Mouse (Mus musculus) heart, postnatal 0 days (tissue): ENCODE data around the gene Pou5f1. TPM values are rescaled to one million over a fixed set of nuclear protein-coding genes. Genes with fewer than 3 reads are reported as not detected.

Experiments
- ATAC-seq: fragments of 200-750 bp; cut with Nextera tagmentation; 2 replicates; pipeline ENCODE4 v1.8.0; 2017; ENCODE audit warnings: low read depth, moderate number of reproducible peaks, moderate library complexity; ENCODE audit not compliant: insufficient read depth
- DNase-seq: peaks from one replicate; pipeline ENCODE4 v3.0.0-alpha.2; 2016; ENCODE audit warnings: low spot score
- H3K27ac ChIP-seq: fragments of 300-500 bp; sonication (generic); 2 replicates; pipeline ENCODE4 v1.5.1; 2014; ENCODE audit warnings: low read depth, mild to moderate bottlenecking
- H3K27me3 ChIP-seq: fragments of 300-500 bp; sonication (generic); 2 replicates; pipeline ENCODE4 v1.6.1; 2014; ENCODE audit warnings: low read length, mixed read lengths; ENCODE audit not compliant: control insufficient read depth, insufficient read depth
- H3K36me3 ChIP-seq: fragments of 300-500 bp; sonication (generic); replicated peaks from 2 replicates; pipeline ENCODE4 v1.6.1; 2014; ENCODE audit warnings: low read length, mixed read lengths; ENCODE audit not compliant: control insufficient read depth, insufficient read depth
- H3K4me1 ChIP-seq: fragments of 300-500 bp; sonication (generic); 2 replicates; pipeline ENCODE4 v1.6.1; 2014; ENCODE audit warnings: antibody characterized with exemption; ENCODE audit not compliant: control insufficient read depth, insufficient read depth
- H3K4me2 ChIP-seq: fragments of 300-500 bp; sonication (generic); 2 replicates; pipeline ENCODE4 v1.6.1; 2014; ENCODE audit warnings: low read depth, mild to moderate bottlenecking, low read length, moderate library complexity
- H3K4me3 ChIP-seq: fragments of 300-500 bp; sonication (generic); 2 replicates; pipeline ENCODE4 v1.5.1; 2014; ENCODE audit warnings: low read depth, low read length
- H3K9ac ChIP-seq: fragments of 300-500 bp; sonication (generic); replicated peaks from 2 replicates; pipeline ENCODE4 v1.6.1; 2014; ENCODE audit warnings: low read depth, low read length, mixed read lengths
- H3K9me3 ChIP-seq: fragments of 300-500 bp; sonication (generic); replicated peaks from 2 replicates; pipeline ENCODE4 v1.6.1; 2016; ENCODE audit warnings: low read length; ENCODE audit not compliant: control insufficient read depth
- CTCF ChIP-seq: IDR thresholded peaks from 2 replicates; pipeline ENCODE4 v1.5.1; 2016; ENCODE audit warnings: antibody characterized with exemption, control low read depth, low read depth
- EP300 ChIP-seq: IDR thresholded peaks from 2 replicates; pipeline ENCODE4 v1.6.1; 2016; ENCODE audit warnings: antibody characterized with exemption, low read depth
- WGBS: fragments of 180-500 bp; shearing (Covaris S2); extraction: QIAGEN DNeasy Blood & Tissue Kit; methylation state at CpG from one replicate; pipeline ENCODE4 v1.1.7; 2014; 5-methylcytosine and 5-hydroxymethylcytosine counted together
- polyA plus RNA-seq: library from polyadenylated mRNA; unstranded; fragments of >200 nt; fragmentation: Nextera tagmentation; extraction: Ambion mirVana; gene quantifications from 2 replicates; pipeline ENCODE4 v1.2.1, GENCODE M21; 2015
- total RNA-seq: library from RNA; depleted of rRNA; stranded (reverse); fragments of >200 nt; gene quantifications from 2 replicates; pipeline ENCODE4 v1.2.3, GENCODE M21; 2014; ENCODE audit warnings: low replicate concordance

The Pou5f1 gene
- total and polyA plus RNA-seq, 2 experiments from 2014 or later: not detected

DNA sequence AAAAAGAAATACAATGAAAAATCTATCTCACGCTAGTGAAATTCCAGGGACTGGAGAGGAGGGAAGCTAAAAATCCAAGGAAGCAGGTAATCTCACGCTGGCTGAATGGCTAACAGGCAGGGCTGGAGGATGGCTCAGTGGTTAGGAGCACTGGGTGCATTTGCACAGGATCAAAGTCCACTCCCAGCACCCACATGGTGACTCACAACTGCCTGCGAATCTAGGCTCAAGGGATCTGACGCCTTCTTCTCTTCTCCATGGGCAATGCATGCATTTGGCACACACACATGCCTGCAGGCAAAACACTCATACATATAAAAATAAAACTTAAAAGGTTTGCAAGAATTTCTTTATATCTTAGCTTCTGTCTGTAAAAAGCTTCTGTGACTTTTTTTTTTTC is 31.6 kb downstream of the Pou5f1 start:
- Histone ChIP-seq H3K4me3 (no peak overlapping the region), H3K27ac (no peak overlapping the region), H3K9ac (no peak overlapping the region), H3K9me3 (no peaks in the 10 kb centered on the region), H3K4me1 (no peaks in the 10 kb centered on the region), H3K27me3 (no peaks in the 10 kb centered on the region), H3K4me2 (no peak overlapping the region), H3K36me3 (no peaks in the 10 kb centered on the region)
- DNase-seq: no peak
- TF ChIP-seq CTCF (no peak), EP300 (no peak)
- ATAC-seq: no peak
- 74% methylated on average over 4 of the region's 4 CpGs for WGBS

DNA sequence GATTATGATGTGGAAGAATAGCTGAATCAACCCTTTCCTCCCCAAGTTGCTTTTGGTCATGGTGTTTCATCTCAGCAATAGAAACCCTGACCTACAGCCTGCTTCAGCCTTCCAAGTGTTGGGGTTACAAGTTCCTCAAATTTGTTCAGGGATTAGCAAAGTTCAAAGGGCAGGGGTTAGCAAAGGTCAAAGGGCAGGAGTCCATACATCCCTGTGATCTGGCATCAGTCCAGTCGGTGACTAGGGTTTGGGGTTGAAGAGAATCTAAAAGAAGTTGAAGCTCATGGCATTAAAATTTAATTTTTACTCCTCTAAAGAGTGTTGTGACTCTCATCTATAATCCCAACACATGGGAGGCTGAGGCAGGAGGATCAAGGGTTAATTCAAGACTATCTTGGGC is 32.7 kb downstream of the Pou5f1 start:
- Histone ChIP-seq H3K4me3 (no peak overlapping the region), H3K9ac (no peak overlapping the region), H3K27ac (no peak overlapping the region), H3K27me3 (no peaks in the 10 kb centered on the region), H3K36me3 (no peaks in the 10 kb centered on the region), H3K4me1 (peaks cover 7% of the 10 kb centered on the region; the same call in 1 of the 2 replicates), H3K9me3 (no peaks in the 10 kb centered on the region), H3K4me2 (no peak overlapping the region)
- no peak for ATAC-seq
- no peak for DNase-seq
- TF ChIP-seq CTCF (no peak), EP300 (no peak)
- 67% methylated on average over 1 of the region's 1 CpGs for WGBS

DNA sequence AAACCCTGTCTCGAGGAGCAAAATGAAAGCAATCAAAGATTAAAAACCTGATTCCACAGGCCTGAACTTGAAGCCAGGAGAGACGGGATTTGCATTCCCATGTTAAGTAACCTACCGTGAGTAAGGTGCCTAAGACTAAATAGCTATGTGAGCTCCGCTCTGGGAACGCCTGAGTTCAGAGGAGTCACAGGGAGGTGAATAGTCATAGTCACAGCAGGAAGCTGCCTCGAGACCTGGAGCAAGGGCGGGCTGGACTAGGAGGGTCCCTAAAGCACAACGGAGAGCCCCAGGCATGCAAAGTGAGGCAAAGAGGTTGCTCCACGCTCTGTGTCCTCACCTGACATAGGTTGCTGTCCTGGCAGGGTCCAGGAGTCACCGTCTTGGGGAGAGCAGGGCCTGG is 33.7 kb downstream of the Pou5f1 start:
- Histone ChIP-seq H3K36me3 (no peaks in the 10 kb centered on the region), H3K4me1 (peaks cover 12% of the 10 kb centered on the region; the same call in 1 of the 2 replicates), H3K27ac (no peak overlapping the region), H3K4me3 (no peak overlapping the region), H3K9me3 (no peaks in the 10 kb centered on the region), H3K4me2 (no peak overlapping the region), H3K9ac (no peak overlapping the region), H3K27me3 (no peaks in the 10 kb centered on the region)
- WGBS: 60% methylated on average over 10 of the region's 10 CpGs
- no peak for TF ChIP-seq EP300
- TF ChIP-seq CTCF: no peak
- ATAC-seq: no peak
- DNase-seq: no peak

DNA sequence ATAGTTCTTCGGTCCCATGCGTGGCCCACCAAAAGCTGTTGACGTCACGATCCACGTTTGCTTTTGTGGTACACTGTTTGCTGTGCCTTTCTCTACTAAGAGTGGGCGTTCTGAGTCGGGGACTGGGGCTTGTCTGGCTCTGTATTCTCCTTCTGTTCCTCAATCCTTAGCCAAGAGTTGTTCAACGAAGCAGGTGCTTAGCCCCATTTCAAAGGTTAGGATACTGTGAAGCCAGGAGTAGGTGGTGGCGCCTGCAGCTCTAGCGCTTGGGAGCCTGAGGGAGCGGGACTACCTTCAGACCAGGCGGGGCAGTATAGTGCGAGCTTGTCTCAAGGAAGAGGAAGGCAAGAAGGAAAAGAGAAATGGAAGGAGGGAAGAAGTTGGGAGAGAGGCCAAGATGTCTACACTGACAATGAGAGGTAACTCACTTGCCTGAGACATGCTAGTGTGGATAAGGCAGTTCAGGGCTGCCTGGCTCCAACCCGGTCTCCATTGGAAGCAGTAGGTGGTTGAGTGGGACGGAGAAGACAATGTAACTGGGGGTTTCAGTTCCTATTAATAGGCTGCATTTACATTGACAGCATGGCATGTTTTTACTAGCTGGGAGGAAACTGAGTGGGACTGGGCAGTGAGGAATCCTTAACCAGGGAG is 37.1 kb downstream of the Pou5f1 start:
- Histone ChIP-seq H3K9ac (peak overlapping the region; percentile 0; the same call in 1 of the 2 replicates), H3K4me1 (peaks cover 12% of the 10 kb centered on the region; the same call in 1 of the 2 replicates), H3K27ac (peak overlapping the region; percentile 15; the same call in 1 of the 2 replicates), H3K36me3 (no peaks in the 10 kb centered on the region), H3K4me3 (peak overlapping the region; percentile 16; the same call in 1 of the 2 replicates), H3K4me2 (peak overlapping the region; percentile 37), H3K27me3 (no peaks in the 10 kb centered on the region), H3K9me3 (no peaks in the 10 kb centered on the region)
- no peak for ATAC-seq
- TF ChIP-seq EP300 (no peak), CTCF (no peak)
- WGBS: 76% methylated on average over 15 of the region's 15 CpGs
- no peak for DNase-seq

DNA sequence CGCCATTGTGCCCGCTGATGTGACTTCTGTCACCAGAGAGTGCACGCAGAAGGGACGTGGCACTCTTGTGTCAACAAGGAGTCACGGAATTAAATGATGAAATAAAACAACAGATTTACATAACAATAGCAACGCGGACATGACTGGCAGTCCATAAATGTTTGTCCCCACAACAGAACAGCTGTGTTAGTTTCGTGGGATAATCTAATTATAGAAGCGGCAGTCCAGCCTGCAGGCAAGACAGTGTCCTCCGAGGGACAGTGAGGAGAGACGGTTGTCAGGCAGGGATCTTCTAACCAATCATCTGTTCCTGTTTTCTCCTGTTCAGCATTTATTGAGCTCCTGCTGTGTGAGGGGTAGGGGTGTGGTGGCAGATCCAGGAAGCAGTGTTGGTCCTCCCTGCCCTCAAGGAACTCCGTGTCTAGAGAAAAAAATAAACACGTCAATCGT is 37.6 kb downstream of the Pou5f1 start:
- Histone ChIP-seq H3K9ac (peak overlapping the region; percentile 0; the same call in 1 of the 2 replicates), H3K4me3 (peak overlapping the region; percentile 16; the same call in 1 of the 2 replicates), H3K36me3 (no peaks in the 10 kb centered on the region), H3K4me2 (peak overlapping the region; percentile 37), H3K4me1 (peaks cover 14% of the 10 kb centered on the region; the same call in 1 of the 2 replicates), H3K27me3 (no peaks in the 10 kb centered on the region), H3K27ac (peak overlapping the region; percentile 15; the same call in 1 of the 2 replicates), H3K9me3 (no peaks in the 10 kb centered on the region)
- no peak; the same call in 1 of the 2 replicates for ATAC-seq
- 31% methylated on average over 14 of the region's 14 CpGs for WGBS
- TF ChIP-seq CTCF (no peak), EP300 (no peak)
- DNase-seq: peak; percentile 7
